Mouse (Mus musculus) neural tube, embryonic 13.5 days (tissue): Measurements from ENCODE around the gene Sh3tc1. TPM values are rescaled to one million over a fixed set of nuclear protein-coding genes. Genes with fewer than 3 reads are reported as not detected.

Source experiments
- ATAC-seq: fragments of 200-750 bp; cut with Nextera tagmentation; 2 replicates; pipeline ENCODE4 v1.8.0; 2017; ENCODE audit warnings: low read depth, mild to moderate bottlenecking, moderate TSS enrichment, moderate library complexity
- H3K27ac ChIP-seq: fragments of 300-500 bp; sonication (generic); replicated peaks from 2 replicates; pipeline ENCODE4 v1.5.1; 2015; ENCODE audit warnings: moderate library complexity, mild to moderate bottlenecking, inconsistent platforms
- H3K27me3 ChIP-seq: fragments of 300-500 bp; sonication (generic); 2 replicates; pipeline ENCODE4 v1.6.1; 2015; ENCODE audit warnings: mild to moderate bottlenecking, inconsistent platforms
- H3K36me3 ChIP-seq: fragments of 300-500 bp; sonication (generic); 2 replicates; pipeline ENCODE4 v1.6.1; 2015; ENCODE audit warnings: mild to moderate bottlenecking, inconsistent platforms
- H3K4me1 ChIP-seq: fragments of 300-500 bp; sonication (generic); replicated peaks from 2 replicates; pipeline ENCODE4 v1.6.1; 2015; ENCODE audit warnings: inconsistent platforms
- H3K4me2 ChIP-seq: fragments of 300-500 bp; sonication (generic); 2 replicates; pipeline ENCODE4 v1.6.1; 2015; ENCODE audit warnings: inconsistent platforms, mild to moderate bottlenecking, moderate library complexity
- H3K4me3 ChIP-seq: fragments of 300-500 bp; sonication (generic); 2 replicates; pipeline ENCODE4 v1.5.1; 2015; ENCODE audit warnings: mild to moderate bottlenecking, inconsistent platforms
- H3K9ac ChIP-seq: fragments of 300-500 bp; sonication (generic); 2 replicates; pipeline ENCODE4 v1.6.1; 2015; ENCODE audit warnings: moderate library complexity, mild to moderate bottlenecking, inconsistent platforms
- H3K9me3 ChIP-seq: fragments of 300-500 bp; sonication (generic); 2 replicates; pipeline ENCODE4 v1.6.1; 2016; ENCODE audit warnings: inconsistent platforms
- WGBS: fragments of 180-500 bp; shearing (Covaris S2); methylation state at CpG from one replicate; pipeline ENCODE4 v1.1.7; 2015; 5-methylcytosine and 5-hydroxymethylcytosine counted together
- polyA plus RNA-seq: library from polyadenylated mRNA; unstranded; fragments of >200 nt; fragmentation: Nextera tagmentation; extraction: Ambion mirVana; gene quantifications from 2 replicates; pipeline ENCODE4 v1.2.1, GENCODE M21; 2015

The Sh3tc1 gene
- polyA plus RNA-seq, 1 experiment from 2014 or later: 3.1 TPM

DNA sequence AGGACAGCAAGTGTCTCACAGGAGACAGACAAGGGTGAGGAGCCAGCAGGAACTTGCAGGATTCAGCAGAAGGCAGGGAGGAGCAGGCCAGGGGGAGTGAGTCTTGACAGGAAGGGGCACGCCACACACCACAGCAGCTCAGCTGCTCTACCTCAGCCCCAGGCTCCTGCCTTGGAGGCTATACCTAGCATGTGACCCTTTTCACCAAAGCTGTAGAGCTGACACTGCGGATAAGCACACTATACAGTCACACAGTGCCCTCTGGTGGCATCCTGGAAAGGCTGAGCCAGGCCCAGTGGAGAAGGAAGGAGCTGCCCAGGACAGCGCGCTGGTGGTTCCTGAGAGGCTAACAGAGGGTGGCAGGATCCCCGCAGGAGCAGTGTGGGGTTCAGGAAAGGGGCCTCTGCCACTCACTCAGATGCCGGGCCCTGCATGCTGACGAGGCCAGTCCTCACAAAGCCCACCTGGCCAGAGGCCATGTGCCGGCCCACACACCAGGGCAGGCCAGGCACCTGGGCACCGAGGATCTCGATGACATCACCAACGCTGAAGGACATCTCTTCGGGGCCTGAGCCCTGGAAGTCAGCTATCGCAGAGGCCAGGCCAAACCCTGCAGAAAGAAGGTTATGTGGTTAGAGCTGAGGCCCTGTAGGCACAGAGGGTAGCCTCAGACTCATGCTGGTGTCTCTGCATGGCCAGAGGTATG is 26.0 kb downstream of the Sh3tc1 start:
- no peak overlapping the region for H3K9ac ChIP-seq
- H3K27me3 ChIP-seq: no peaks in the 10 kb centered on the region
- no peak overlapping the region for H3K4me3 ChIP-seq
- H3K27ac ChIP-seq: no peak overlapping the region
- WGBS: 51% methylated on average over 13 of the region's 13 CpGs
- H3K36me3 ChIP-seq: no peaks in the 10 kb centered on the region
- H3K9me3 ChIP-seq: no peaks in the 10 kb centered on the region
- 0 out of 2 replicates have a peak, but pooled peaks cover 5% of the 10 kb centered on the region for H3K4me1 ChIP-seq
- ATAC-seq: peak; percentile 91
- H3K4me2 ChIP-seq: no peak overlapping the region

DNA sequence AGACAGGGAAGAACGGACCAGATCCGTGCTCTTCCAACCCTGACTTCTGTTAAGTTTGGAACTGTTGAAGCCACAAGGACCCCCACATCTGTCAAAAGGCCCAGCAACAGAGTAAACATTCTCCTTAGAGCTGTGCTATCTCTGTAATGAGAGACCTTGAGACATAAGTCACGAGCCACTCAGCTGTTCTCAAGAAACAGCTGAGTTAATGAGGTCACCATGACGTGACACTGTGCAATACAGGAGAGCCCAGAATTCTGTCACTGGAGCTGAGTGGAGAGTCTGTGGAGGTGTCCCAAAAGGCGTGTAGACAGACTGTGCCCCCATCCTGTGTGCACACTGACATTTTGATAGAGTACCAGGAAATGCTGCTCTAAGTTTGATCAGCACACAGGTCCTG is 27.3 kb downstream of the Sh3tc1 start:
- Histone ChIP-seq H3K4me1 (0 out of 2 replicates have a peak, but pooled peaks cover 5% of the 10 kb centered on the region), H3K9ac (no peak overlapping the region), H3K27ac (no peak overlapping the region), H3K4me2 (no peak overlapping the region), H3K36me3 (no peaks in the 10 kb centered on the region), H3K27me3 (no peaks in the 10 kb centered on the region), H3K9me3 (no peaks in the 10 kb centered on the region), H3K4me3 (no peak overlapping the region)
- 80% methylated on average over 5 of the region's 5 CpGs for WGBS
- ATAC-seq: no peak

DNA sequence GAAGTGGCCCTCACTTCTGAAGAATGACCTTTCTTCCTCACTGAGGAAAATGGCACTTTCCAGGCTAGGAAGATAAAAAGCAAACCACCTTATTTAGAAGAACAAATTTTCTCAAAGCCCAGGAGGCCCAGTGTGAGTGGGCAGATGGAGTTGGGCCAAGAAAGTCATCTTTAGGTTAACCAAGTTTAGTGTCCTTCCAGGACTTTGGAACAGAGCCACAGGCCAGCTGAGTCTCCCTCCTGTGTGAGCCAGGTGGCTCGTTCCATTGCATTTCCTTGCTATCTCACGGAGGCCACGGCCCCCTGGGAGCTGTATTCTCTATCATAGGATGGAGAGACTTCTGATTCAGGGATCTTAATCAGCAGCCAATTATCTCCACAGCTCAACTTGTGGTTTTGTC is 28.9 kb downstream of the Sh3tc1 start:
- Histone ChIP-seq H3K36me3 (no peaks in the 10 kb centered on the region), H3K4me1 (0 out of 2 replicates have a peak, but pooled peaks cover 5% of the 10 kb centered on the region), H3K27me3 (no peaks in the 10 kb centered on the region), H3K9ac (no peak overlapping the region), H3K4me2 (no peak overlapping the region), H3K4me3 (no peak overlapping the region), H3K27ac (no peak overlapping the region), H3K9me3 (no peaks in the 10 kb centered on the region)
- 59% methylated on average over 3 of the region's 3 CpGs for WGBS
- no peak for ATAC-seq

DNA sequence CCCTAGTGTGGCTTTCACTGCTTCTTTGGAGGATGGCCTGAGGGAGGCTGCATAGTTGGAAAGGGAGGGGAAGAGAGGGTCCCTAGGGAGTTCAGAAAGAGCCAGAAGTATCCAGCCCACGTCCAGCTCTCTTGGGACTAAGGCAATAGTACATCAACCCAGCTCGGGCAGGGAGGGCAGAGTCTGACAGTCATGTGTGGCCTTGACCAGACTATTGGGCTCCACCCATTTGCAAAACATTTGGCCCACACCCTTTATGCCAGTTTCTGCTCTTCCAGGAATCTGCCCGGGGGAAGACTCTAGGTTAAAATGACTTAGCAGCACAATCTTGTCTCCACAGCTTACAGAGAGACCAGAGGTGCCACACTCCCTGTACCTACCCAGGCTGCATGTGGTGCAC is 29.3 kb downstream of the Sh3tc1 start:
- WGBS: 60% methylated on average over 3 of the region's 3 CpGs
- no peak overlapping the region for H3K9ac ChIP-seq
- no peaks in the 10 kb centered on the region for H3K9me3 ChIP-seq
- H3K4me1 ChIP-seq: 0 out of 2 replicates have a peak, but pooled peaks cover 5% of the 10 kb centered on the region
- no peak overlapping the region for H3K27ac ChIP-seq
- no peak overlapping the region for H3K4me2 ChIP-seq
- ATAC-seq: no peak
- no peaks in the 10 kb centered on the region for H3K27me3 ChIP-seq
- H3K4me3 ChIP-seq: no peak overlapping the region
- no peaks in the 10 kb centered on the region for H3K36me3 ChIP-seq

DNA sequence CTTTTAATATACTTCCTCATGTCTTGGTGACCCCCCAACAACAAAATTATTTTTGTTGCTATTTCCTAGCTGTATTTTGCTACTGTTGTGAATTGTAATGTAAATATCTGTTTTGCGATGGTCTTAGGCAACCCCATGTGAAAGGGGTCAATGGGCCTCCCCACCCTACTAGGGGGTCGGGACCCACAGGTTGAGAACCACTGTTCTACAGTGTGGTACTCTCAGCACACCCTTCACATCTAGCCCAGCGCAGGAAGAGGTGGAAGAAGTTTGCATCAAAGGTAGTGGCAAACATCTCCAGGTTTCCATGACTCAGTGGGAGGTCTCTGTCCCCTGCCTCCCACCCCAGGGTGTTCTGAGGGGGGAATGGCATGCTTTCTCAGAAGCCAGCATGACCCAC is 34.4 kb downstream of the Sh3tc1 start:
- Histone ChIP-seq H3K4me3 (no peak overlapping the region), H3K9me3 (no peaks in the 10 kb centered on the region), H3K27me3 (no peaks in the 10 kb centered on the region), H3K4me2 (no peak overlapping the region), H3K4me1 (0 out of 2 replicates have a peak, but pooled peaks cover 5% of the 10 kb centered on the region), H3K9ac (no peak overlapping the region), H3K27ac (no peak overlapping the region), H3K36me3 (no peaks in the 10 kb centered on the region)
- WGBS: 86% methylated on average over 3 of the region's 3 CpGs
- ATAC-seq: no peak

DNA sequence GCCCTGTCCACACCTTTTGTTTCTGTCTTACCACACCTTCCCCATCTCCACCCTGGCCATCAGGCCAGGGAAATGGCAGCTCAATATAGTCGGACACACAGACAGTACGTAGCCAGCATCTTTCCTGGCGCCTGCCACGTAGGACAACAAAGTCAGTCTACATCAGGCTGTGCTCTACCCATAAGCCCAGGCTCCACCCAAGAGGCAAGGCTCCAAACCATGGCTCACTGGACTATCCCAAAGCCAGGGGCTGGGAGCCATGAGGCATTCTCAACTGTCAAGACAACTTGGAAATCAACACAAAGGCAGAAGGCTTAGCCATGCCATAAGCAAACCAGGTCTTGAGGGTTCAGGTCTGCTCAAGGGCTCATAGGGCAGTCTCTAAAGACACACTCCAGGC is 36.0 kb downstream of the Sh3tc1 start:
- Histone ChIP-seq H3K4me3 (no peak overlapping the region), H3K27ac (no peak overlapping the region), H3K27me3 (no peaks in the 10 kb centered on the region), H3K9me3 (no peaks in the 10 kb centered on the region), H3K4me2 (no peak overlapping the region), H3K9ac (no peak overlapping the region), H3K4me1 (no peaks in the 10 kb centered on the region), H3K36me3 (no peaks in the 10 kb centered on the region)
- WGBS: 89% methylated on average over 4 of the region's 4 CpGs
- ATAC-seq: no peak

DNA sequence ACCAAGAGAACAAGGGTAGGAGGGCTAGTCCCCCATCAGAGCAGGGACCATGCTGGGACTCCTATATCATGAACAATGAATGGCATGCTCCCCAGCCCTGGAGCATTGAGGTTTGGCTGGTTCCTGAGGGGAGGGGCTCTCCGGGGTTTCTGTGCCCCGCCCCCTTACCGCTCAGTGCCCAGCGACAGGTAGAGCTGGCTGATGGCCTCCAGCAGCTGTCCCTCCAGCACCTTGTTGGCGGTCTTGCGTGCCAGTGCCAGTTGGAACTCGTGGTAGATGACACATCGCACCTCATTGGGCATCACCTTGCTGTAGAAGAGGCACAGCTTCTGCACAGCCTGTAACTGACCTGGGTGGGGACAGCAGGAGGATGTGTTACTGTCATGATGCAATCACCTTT is 36.6 kb downstream of the Sh3tc1 start:
- Histone ChIP-seq H3K4me1 (no peaks in the 10 kb centered on the region), H3K36me3 (no peaks in the 10 kb centered on the region), H3K9me3 (no peaks in the 10 kb centered on the region), H3K27ac (no peak overlapping the region), H3K9ac (no peak overlapping the region), H3K27me3 (no peaks in the 10 kb centered on the region), H3K4me2 (no peak overlapping the region), H3K4me3 (no peak overlapping the region)
- WGBS: 89% methylated on average over 8 of the region's 8 CpGs
- no peak for ATAC-seq

DNA sequence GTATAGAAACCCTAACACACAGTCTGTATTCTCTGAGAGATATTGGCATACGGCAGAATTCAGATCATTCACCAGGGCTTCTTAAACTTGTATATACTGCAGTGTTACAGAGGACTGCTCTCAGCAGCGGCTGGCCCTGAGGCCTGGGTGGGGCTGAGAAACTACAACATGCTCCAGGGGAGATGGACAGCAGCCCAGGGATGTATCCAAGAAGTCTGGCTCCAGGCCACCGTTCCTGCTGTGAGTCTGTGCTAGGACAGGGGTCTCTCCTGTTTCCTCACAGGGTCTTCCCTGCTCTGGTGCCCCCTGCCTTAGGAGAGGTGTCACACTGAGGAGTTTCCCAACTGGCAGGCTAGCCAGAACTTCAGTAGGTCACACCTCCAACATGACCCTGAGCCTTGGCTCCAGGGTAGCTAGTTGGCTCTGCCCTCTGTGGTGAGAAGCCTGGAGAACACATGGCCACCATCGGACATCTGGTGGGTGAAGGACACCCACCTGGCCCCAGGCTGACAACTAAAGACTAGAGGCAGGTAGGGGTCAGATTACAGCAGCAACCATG is 37.1 kb downstream of the Sh3tc1 start:
- H3K4me2 ChIP-seq: no peak overlapping the region
- no peak overlapping the region for H3K27ac ChIP-seq
- no peaks in the 10 kb centered on the region for H3K27me3 ChIP-seq
- no peak overlapping the region for H3K9ac ChIP-seq
- H3K4me1 ChIP-seq: no peaks in the 10 kb centered on the region
- ATAC-seq: no peak
- no peak overlapping the region for H3K4me3 ChIP-seq
- WGBS: 85% methylated on average over 4 of the region's 4 CpGs
- H3K36me3 ChIP-seq: no peaks in the 10 kb centered on the region
- no peaks in the 10 kb centered on the region for H3K9me3 ChIP-seq

DNA sequence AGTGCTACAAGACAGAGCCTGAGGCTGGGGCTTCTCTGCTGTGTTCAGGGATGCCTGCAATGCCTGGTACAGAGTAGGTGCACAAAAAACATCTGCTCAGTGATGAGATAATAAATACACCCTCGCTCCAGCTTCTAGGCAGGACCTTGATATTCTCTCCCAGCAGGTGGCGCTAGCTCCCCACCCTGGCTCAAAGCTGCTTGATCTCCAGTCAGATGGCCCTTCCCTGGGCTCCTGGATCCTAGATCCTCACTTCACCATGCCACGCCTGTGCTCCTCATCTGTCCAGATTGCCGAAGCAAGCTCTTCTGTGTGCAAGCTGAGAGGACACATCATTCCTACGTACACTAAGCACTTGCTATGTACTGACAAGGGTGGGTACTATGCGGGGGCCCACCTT is 38.7 kb downstream of the Sh3tc1 start:
- H3K4me1 ChIP-seq: 0 out of 2 replicates have a peak, but pooled peaks cover under 1% of the 10 kb centered on the region
- H3K27me3 ChIP-seq: no peaks in the 10 kb centered on the region
- no peak for ATAC-seq
- no peak overlapping the region for H3K4me3 ChIP-seq
- H3K9ac ChIP-seq: no peak overlapping the region
- H3K9me3 ChIP-seq: no peaks in the 10 kb centered on the region
- no peak overlapping the region for H3K27ac ChIP-seq
- no peak overlapping the region for H3K4me2 ChIP-seq
- WGBS: 47% methylated on average over 6 of the region's 6 CpGs
- H3K36me3 ChIP-seq: no peaks in the 10 kb centered on the region

DNA sequence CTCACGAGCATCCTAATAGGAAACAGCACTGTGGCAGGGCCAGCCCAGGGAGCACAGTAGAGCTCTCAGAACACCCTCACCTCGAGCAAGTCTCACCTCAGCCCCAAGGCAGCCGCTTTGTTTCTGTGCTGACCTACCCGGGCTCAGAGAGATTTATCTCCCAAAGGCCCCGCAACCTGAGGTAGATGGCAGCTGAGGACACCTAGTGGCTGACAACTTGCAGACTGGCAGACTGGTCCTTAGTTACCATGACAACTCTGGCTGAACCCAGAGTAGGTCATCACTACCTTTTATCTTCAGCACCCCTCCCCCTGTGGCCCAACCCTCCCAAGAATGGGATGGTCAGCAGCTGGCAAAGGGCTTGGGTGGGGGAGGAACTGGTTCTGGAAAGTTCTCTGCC is 44.0 kb downstream of the Sh3tc1 start:
- Histone ChIP-seq H3K9ac (no peak overlapping the region), H3K27ac (no peak overlapping the region), H3K4me2 (no peak overlapping the region), H3K36me3 (no peaks in the 10 kb centered on the region), H3K4me1 (peaks cover 5% of the 10 kb centered on the region; the same call in 1 of the 2 replicates), H3K4me3 (no peak overlapping the region), H3K9me3 (no peaks in the 10 kb centered on the region), H3K27me3 (no peaks in the 10 kb centered on the region)
- WGBS: 29% methylated on average over 5 of the region's 5 CpGs
- ATAC-seq: no peak; the same call in 1 of the 2 replicates

DNA sequence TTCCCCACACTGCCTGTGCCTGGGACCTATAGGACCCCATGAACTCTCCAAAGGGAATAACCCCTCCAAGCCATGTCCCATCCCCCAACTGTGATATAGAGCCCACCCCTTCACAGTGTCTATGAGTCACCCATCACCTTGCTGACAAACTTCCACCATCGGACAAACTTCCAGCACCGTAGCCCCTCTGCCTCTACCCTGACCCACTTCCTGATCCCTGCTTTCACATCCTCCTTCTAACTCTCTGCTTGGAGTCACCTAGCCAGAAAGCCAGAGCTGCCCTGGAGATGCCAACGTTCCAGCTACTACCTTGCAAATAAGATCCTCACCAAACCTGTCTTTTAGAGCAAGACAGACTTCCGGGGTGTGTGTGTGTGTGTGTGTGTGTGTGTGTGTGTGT is 46.1 kb downstream of the Sh3tc1 start:
- no peak overlapping the region for H3K4me2 ChIP-seq
- ATAC-seq: no peak
- WGBS: 82% methylated on average over 4 of the region's 4 CpGs

DNA sequence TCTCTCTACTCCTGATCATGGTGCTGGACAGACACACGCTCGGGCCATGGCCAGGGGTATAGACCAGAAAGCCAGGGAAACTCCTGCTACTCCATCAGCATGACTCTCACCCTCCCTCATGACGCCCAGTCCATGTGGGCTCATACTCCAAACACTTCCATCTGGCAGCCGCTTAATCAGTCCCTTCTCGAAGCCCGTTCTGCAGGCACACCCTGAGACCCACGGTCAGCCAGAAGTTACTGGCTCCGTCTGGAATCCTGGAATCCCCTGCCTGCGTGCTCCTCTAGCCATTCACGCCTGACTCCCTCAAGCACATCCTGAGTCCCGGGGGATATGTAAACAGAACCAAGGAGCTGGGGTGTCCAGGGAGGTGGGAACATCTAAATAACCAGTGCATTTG is 48.5 kb downstream of the Sh3tc1 start:
- whole genome bisulfite sequencing: 78% methylated on average over 11 of the region's 11 CpGs
- Histone ChIP-seq H3K4me2 (no peak overlapping the region), H3K36me3 (no peaks in the 10 kb centered on the region), H3K4me3 (no peak overlapping the region), H3K9me3 (no peaks in the 10 kb centered on the region), H3K27me3 (no peaks in the 10 kb centered on the region), H3K9ac (no peak overlapping the region), H3K4me1 (peaks cover 10% of the 10 kb centered on the region), H3K27ac (no peak overlapping the region)
- ATAC-seq: no peak

More for the DNA sequence above, 46.1 kb downstream of the Sh3tc1 start:
- Histone ChIP-seq H3K4me1 (peaks cover 5% of the 10 kb centered on the region; the same call in 1 of the 2 replicates), H3K9me3 (no peaks in the 10 kb centered on the region), H3K4me3 (no peak overlapping the region), H3K9ac (no peak overlapping the region), H3K27me3 (no peaks in the 10 kb centered on the region), H3K36me3 (no peaks in the 10 kb centered on the region), H3K27ac (no peak overlapping the region)
